Mouse (Mus musculus): Measurements from ENCODE around the gene Gm35315. TPM values are rescaled to one million over a fixed set of nuclear protein-coding genes. Genes with fewer than 3 reads are reported as not detected.

Gm35315 gene
- polyA plus RNA-seq (2021; fragmentation: Nextera tagmentation), result 0.24 and 0.43 TPM in 2 replicates
- long read RNA-seq, experiment 1, partial matches to known transcripts, result 0 of 5 reads
- long read RNA-seq, experiment 1, other reads (novel, unspliced or antisense), result 4 of 5 reads
- long read RNA-seq, experiment 2, partial matches to known transcripts, result 0 of 1 reads
- long read RNA-seq, experiment 2, other reads (novel, unspliced or antisense), result 1 of 1 reads

DNA sequence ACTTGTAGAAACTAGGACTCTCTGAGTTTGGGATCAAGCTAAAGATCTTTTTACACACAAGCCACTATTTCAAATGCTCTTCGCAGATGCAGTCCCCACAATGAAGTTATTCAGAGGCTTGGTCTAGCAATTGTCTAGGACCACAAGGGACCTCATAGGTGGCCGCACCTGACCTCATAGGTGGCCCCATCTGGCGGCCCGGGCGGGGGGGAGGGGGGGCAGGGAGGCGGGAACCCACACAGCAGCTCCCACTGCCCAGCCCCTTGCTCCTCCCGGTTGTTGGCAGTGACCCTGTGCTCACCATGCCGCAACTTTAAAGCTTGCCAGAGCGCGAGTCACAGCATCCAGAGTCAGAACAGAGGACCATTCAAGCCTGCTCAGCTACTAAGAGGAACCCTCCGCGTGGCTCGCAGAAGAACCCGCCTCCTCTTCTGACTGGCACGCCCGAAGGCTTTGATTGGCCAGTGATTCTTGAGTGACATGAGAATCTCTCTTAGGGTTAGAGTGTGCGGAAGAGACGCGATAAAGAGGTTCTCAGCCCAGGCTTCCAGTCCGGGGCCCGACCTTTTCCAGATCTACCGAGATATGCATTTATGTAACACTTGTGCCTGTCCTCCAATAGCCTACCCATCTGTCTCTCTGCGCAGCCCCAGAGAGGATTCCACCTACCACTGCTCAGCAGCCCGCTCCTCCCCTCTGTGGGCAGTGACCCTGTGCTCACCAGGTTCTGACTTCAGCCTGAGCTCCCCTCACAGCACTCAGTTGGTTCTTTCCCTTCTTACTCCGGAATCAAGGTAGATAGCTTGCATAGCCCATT lies at the start of gene Gm35315:
TSS of gene Gm35315 (minus strand) at position 391 of the 817 bp plus-strand sequence.

GRCm38 (mm10) chr5:110135293-110136086 lies 41.3 kb upstream of the Gm35315 start, which contains the start of gene Chfr:
Chfr (plus strand) TSS chr5:110135842.

GRCm38 (mm10) chr5:110109991-110110441 lies 15.8 kb upstream of the Gm35315 start, which contains the start of gene Zfp605:
Zfp605 (plus strand) TSS chr5:110110092.

DNA sequence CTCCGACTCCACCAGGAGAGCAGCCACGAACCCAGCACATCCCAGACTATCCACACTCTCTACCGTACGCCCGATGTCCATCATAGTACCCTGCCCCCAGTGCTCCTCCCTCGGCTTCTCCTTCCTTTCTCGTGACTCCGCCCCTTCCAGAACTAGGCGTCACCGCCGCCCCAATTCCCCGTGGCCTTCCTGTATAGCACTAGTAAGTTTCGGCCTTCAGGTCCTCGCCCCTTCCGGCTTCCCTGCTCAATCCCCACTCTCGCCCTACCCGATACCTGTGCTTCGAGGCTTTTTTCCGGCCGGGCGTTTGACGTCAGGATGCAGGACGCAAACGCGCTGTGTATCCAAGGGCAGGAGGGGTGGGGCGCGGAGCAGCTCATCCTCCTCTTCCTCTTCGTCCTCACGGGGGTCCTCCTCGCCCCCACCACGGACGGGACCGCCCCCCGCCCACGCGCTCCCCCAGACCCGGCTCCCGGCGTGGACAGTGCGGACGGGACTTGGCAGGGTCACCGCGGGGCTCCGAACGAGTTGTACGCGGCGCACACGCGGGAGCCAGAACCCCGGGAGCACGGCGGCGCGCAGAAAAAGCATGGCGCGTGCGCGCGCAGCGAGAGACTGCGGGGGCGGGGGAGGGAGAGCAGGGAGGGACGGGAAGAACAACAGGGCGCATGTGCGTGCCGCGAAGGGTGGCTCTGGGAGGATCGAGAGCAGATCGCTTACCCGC lies 13.5 kb upstream of the Gm35315 start, which contains the start of gene Gtpbp6:
TSS of gene Gtpbp6 (minus strand) at position 617 of the 724 bp plus-strand sequence.

GRCm38 (mm10) chr5:110099656-110100580 lies 5.7 kb upstream of the Gm35315 start, which contains the start of gene Plcxd1:
Plcxd1 (plus strand) TSS chr5:110099969.

GRCm38 (mm10) chr5:110072413-110072812 lies 21.8 kb downstream of the Gm35315 start, which contains the start of gene Gm17655:
Gm17655 (minus strand) TSS chr5:110072513.

Other genes starting within 250 kb of the Gm35315 start
- 11.3 and 12.5 TPM in 2 replicates for gene Gm15446, start 171.0 kb downstream of the Gm35315 start, polyA plus RNA-seq (2021; fragmentation: Nextera tagmentation)
- 18.1 and 24.1 TPM in 2 replicates for gene Zfp932, start 97.9 kb downstream of the Gm35315 start, polyA plus RNA-seq (2021; fragmentation: Nextera tagmentation)
- 3.1 and 4.0 TPM in 2 replicates for gene Gm17655, start 21.9 kb downstream of the Gm35315 start, polyA plus RNA-seq (2021; fragmentation: Nextera tagmentation)
- 7.2 and 8.5 TPM in 2 replicates for gene Plcxd1, start 5.5 kb upstream of the Gm35315 start, polyA plus RNA-seq (2021; fragmentation: Nextera tagmentation)
- gene Gtpbp6, start 13.8 kb upstream of the Gm35315 start, polyA plus RNA-seq (2021; fragmentation: Nextera tagmentation), result 43.4 and 56.9 TPM in 2 replicates
- gene Zfp605, start 15.7 kb upstream of the Gm35315 start, polyA plus RNA-seq (2021; fragmentation: Nextera tagmentation), result 4.1 and 8.1 TPM in 2 replicates
- 11.8 and 17.7 TPM in 2 replicates for gene Chfr, start 41.4 kb upstream of the Gm35315 start, polyA plus RNA-seq (2021; fragmentation: Nextera tagmentation)
- gene Golga3, start 82.3 kb upstream of the Gm35315 start, polyA plus RNA-seq (2021; fragmentation: Nextera tagmentation), result 8.1 and 10.2 TPM in 2 replicates
- 12.0 and 12.8 TPM in 2 replicates for gene Ankle2, start 136.6 kb upstream of the Gm35315 start, polyA plus RNA-seq (2021; fragmentation: Nextera tagmentation)
- 70.3 and 78.0 TPM in 2 replicates for gene Pgam5, start 175.5 kb upstream of the Gm35315 start, polyA plus RNA-seq (2021; fragmentation: Nextera tagmentation)
- 18.9 and 20.1 TPM in 2 replicates for gene Pxmp2, start 191.8 kb upstream of the Gm35315 start, polyA plus RNA-seq (2021; fragmentation: Nextera tagmentation)
- 0.41 and 0.47 TPM in 2 replicates for gene Pole, start 191.9 kb upstream of the Gm35315 start, polyA plus RNA-seq (2021; fragmentation: Nextera tagmentation)
- not detected in 2 replicates for gene P2rx2, start 248.8 kb upstream of the Gm35315 start, polyA plus RNA-seq (2021; fragmentation: Nextera tagmentation)

All from left cerebral cortex, adult 6 months (tissue).